Mouse (Mus musculus) liver, embryonic 14.5 days (tissue): ENCODE data around the gene Dop1a. TPM values are rescaled to one million over a fixed set of nuclear protein-coding genes. Genes with fewer than 3 reads are reported as not detected.

Experiments used
- ATAC-seq: fragments of 200-750 bp; cut with Nextera tagmentation; 2 replicates; pipeline ENCODE4 v1.8.0; 2017; ENCODE audit warnings: moderate number of reproducible peaks, mild to moderate bottlenecking, moderate library complexity; ENCODE audit not compliant: insufficient read depth
- DNase-seq, 3 experiments: peaks; one replicate each; pipeline ENCODE4 v3.0.0-alpha.2; 2012 to 2013; ENCODE audit warnings: low read depth in 3 of 3, low spot score in 3 of 3
- H3K27ac ChIP-seq: fragments of 300-500 bp; sonication (generic); 2 replicates; pipeline ENCODE4 v1.5.1; 2014; ENCODE audit warnings: moderate library complexity, mild to moderate bottlenecking, control low read depth, inconsistent platforms
- H3K27me3 ChIP-seq: fragments of 300-500 bp; sonication (generic); 2 replicates; pipeline ENCODE4 v1.6.1; 2014; ENCODE audit warnings: mild to moderate bottlenecking, low read length, moderate library complexity; ENCODE audit not compliant: control insufficient read depth, insufficient read depth
- H3K36me3 ChIP-seq: fragments of 300-500 bp; sonication (generic); replicated peaks from 2 replicates; pipeline ENCODE4 v1.6.1; 2014; ENCODE audit warnings: low read depth; ENCODE audit not compliant: control insufficient read depth, insufficient read depth
- H3K4me1 ChIP-seq, 2 experiments: fragments of 200-500 bp in 1 of 2; fragments of 300-500 bp in 1 of 2; sonication (generic) in 1 of 2; replicated peaks; 2 replicates each; pipeline ENCODE4 v1.6.1; 2012 to 2014; ENCODE audit warnings: antibody characterized with exemption in 1 of 2, inconsistent platforms in 1 of 2, low read length in 1 of 2; ENCODE audit not compliant: control insufficient read depth in 2 of 2, insufficient read depth in 2 of 2
- H3K4me2 ChIP-seq: fragments of 300-500 bp; sonication (generic); 2 replicates; pipeline ENCODE4 v1.6.1; 2014; ENCODE audit warnings: low read depth, mild to moderate bottlenecking, control low read depth, moderate library complexity
- H3K4me3 ChIP-seq, 2 experiments: fragments of 200-500 bp in 1 of 2; fragments of 300-500 bp in 1 of 2; sonication (generic) in 1 of 2; 2 replicates each; pipeline ENCODE4 v1.5.1; 2012 to 2014; ENCODE audit warnings: low read depth in 2 of 2, low read length in 2 of 2, mild to moderate bottlenecking in 2 of 2, control low read depth in 1 of 2, inconsistent platforms in 1 of 2, moderate library complexity in 1 of 2; ENCODE audit not compliant: insufficient read depth in 1 of 2
- H3K9ac ChIP-seq: fragments of 300-500 bp; sonication (generic); replicated peaks from 2 replicates; pipeline ENCODE4 v1.6.1; 2014; ENCODE audit warnings: mild to moderate bottlenecking, control low read depth, moderate library complexity
- H3K9me3 ChIP-seq: fragments of 300-500 bp; sonication (generic); 2 replicates; pipeline ENCODE4 v1.6.1; 2016; ENCODE audit warnings: low read length, mixed read lengths; ENCODE audit not compliant: control insufficient read depth
- CTCF ChIP-seq: IDR thresholded peaks from 2 replicates; pipeline ENCODE4 v1.5.1; 2016; ENCODE audit warnings: antibody characterized with exemption, low read depth, control low read depth
- EP300 ChIP-seq: IDR thresholded peaks from 2 replicates; pipeline ENCODE4 v1.6.1; 2016; ENCODE audit warnings: antibody characterized with exemption, low read depth
- WGBS: fragments of 180-500 bp; shearing (Covaris S2); extraction: QIAGEN DNeasy Blood & Tissue Kit; methylation state at CpG from one replicate; pipeline ENCODE4 v1.1.7; 2014; ENCODE audit not compliant: insufficient replicate concordance; 5-methylcytosine and 5-hydroxymethylcytosine counted together
- polyA plus RNA-seq, 2 experiments: library from polyadenylated mRNA; depleted of rRNA in 1 of 2; stranded (reverse) in 1 of 2; unstranded in 1 of 2; fragments of >200 nt; fragmentation: Nextera tagmentation in 1 of 2; extraction: Ambion mirVana in 1 of 2; gene quantifications; 2 replicates each; pipeline versions ENCODE4 v1.2.1 to v1.2.3; 2012 to 2014

The Dop1a gene
- polyA plus RNA-seq, 2 experiments = 3.1 to 4.6 TPM

- no peak overlapping the region for H3K4me3 ChIP-seq
- WGBS = 61% methylated on average over 3 of the region's 3 CpGs
- ATAC-seq = no peak
Measured at GRCm38 (mm10) chr9:86569314-86569910, 102.5 kb downstream of the Dop1a start.

GRCm38 (mm10) chr9:86570261-86570890 is 103.4 kb downstream of the Dop1a start:
- Histone ChIP-seq H3K9ac (no peak overlapping the region), H3K4me2 (peak overlapping the region; percentile 85), H3K27ac (no peak overlapping the region), H3K9me3 (no peaks in the 10 kb centered on the region), H3K4me1 (peaks cover 3 to 12% of the 10 kb centered on the region in 2 experiments), H3K4me3 (peak overlapping the region; percentile 6 to 79; a peak in 3 of 4 replicates), H3K27me3 (no peaks in the 10 kb centered on the region), H3K36me3 (no peaks in the 10 kb centered on the region; the same call in 1 of the 2 replicates)
- TF ChIP-seq CTCF = no peak
- no peak for TF ChIP-seq EP300
- ATAC-seq (no peak), DNase-seq (no peak)
- 72% methylated on average over 10 of the region's 10 CpGs for WGBS

More at GRCm38 (mm10) chr9:86569314-86569910, 102.5 kb downstream of the Dop1a start:
- no peak overlapping the region for H3K4me2 ChIP-seq
- H3K27ac ChIP-seq = no peak overlapping the region
- no peaks in the 10 kb centered on the region; the same call in 1 of the 2 replicates for H3K36me3 ChIP-seq
- no peaks in the 10 kb centered on the region for H3K9me3 ChIP-seq
- no peak for DNase-seq
- H3K4me1 ChIP-seq = peaks cover 3 to 12% of the 10 kb centered on the region in 2 experiments
- H3K9ac ChIP-seq = no peak overlapping the region
- H3K27me3 ChIP-seq = no peaks in the 10 kb centered on the region
- TF ChIP-seq EP300 (no peak), CTCF (no peak)

GRCm38 (mm10) chr9:86570946-86571345 is 104.0 kb downstream of the Dop1a start:
- Histone ChIP-seq H3K4me2 (peak overlapping the region; percentile 85), H3K9me3 (no peaks in the 10 kb centered on the region), H3K9ac (no peak overlapping the region), H3K4me1 (peaks cover 3 to 12% of the 10 kb centered on the region in 2 experiments), H3K4me3 (peak overlapping the region; percentile 41 to 79), H3K27ac (no peak overlapping the region), H3K36me3 (no peaks in the 10 kb centered on the region; the same call in 1 of the 2 replicates), H3K27me3 (no peaks in the 10 kb centered on the region)
- 14% methylated on average over 8 of the region's 8 CpGs for whole genome bisulfite sequencing
- no peak for TF ChIP-seq EP300
- no peak for TF ChIP-seq CTCF
- no peak for DNase-seq
- no peak for ATAC-seq

GRCm38 (mm10) chr9:86571540-86572135 is 104.7 kb downstream of the Dop1a start, which contains the start of the genes Pgm3 and Rwdd2a:
Gene Pgm3, minus strand, starts transcription at chr9:86571842.
Gene Rwdd2a, plus strand, starts transcription at chr9:86571991.
- Histone ChIP-seq H3K36me3 (no peaks in the 10 kb centered on the region; the same call in 1 of the 2 replicates), H3K27me3 (no peaks in the 10 kb centered on the region), H3K9ac (peak within 1 kb of the TSS; percentile 62), H3K27ac (no peak within 1 kb of the TSS), H3K4me1 (peaks cover 3 to 12% of the 10 kb centered on the region in 2 experiments), H3K4me3 (peak within 1 kb of the TSS; percentile 79 to 82), H3K9me3 (no peaks in the 10 kb centered on the region), H3K4me2 (peak within 1 kb of the TSS; percentile 85)
- under 1% methylated on average over 59 of the region's 59 CpGs for WGBS
- no peak for TF ChIP-seq EP300
- TF ChIP-seq CTCF = no peak
- DNase-seq (peak; percentile 80 to 83 (median 81)), ATAC-seq (peak; percentile 96)

GRCm38 (mm10) chr9:86572196-86572595 is 105.2 kb downstream of the Dop1a start:
- DNase-seq (no peak), ATAC-seq (peak; percentile 36)
- H3K27me3 ChIP-seq = no peaks in the 10 kb centered on the region
- peak overlapping the region; percentile 85 for H3K4me2 ChIP-seq
- peak overlapping the region; percentile 79 to 82 for H3K4me3 ChIP-seq
- WGBS = under 1% methylated on average over 25 of the region's 25 CpGs
- no peaks in the 10 kb centered on the region for H3K36me3 ChIP-seq
- TF ChIP-seq CTCF = no peak
- TF ChIP-seq EP300 = no peak
- no peaks in the 10 kb centered on the region for H3K9me3 ChIP-seq
- no peak overlapping the region for H3K27ac ChIP-seq
- peaks cover 3 to 12% of the 10 kb centered on the region in 2 experiments for H3K4me1 ChIP-seq
- H3K9ac ChIP-seq = peak overlapping the region; percentile 23; the same call in 1 of the 2 replicates
